Mouse (Mus musculus): ENCODE data around the gene Fpr-rs7.

Fpr-rs7 gene

DNA sequence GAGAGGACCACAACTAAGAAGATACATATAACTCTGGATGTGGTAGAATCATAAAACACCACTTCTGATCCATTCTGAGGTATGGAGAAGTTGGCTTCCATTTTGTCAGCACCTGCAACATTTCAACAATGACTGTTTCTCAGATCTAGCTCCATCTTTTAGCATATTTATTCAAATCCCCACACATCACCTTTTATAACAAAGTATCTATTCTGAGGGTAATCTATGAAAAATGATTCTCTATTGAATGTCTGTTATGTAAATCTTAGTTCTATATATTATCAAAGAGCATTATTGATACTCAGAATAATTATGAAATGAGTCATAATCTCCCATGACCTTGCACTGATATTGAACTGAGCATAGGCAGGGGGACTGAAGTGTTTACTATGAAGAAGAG is at the start of gene Fpr-rs7:
Gene Fpr-rs7 (minus strand): TSS at position 101 of the 400 bp plus-strand sequence.
- DNase-seq (ENCODE audit: low spot score): no peak

DNA sequence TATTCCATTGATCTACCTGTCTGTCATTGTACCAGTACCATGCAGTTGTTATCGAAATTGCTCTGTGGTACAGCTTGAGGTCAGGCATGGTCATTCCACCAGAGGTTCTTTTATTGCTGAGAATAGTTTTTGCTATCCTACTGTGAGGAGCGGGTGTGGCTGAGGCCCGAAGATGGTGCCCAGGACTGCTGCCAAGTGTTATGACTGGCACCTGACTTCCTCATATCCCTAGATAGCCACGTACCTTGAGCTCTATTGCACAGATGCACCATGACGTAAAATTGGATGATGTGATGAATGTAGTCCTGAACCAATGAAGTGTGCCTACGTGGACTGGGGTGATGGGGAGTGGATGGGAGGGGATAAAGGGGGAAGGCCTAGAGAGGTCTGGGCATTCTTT is 39.9 kb downstream of the Fpr-rs7 start:
- DNase-seq (ENCODE audit: low spot score): no peak

DNA sequence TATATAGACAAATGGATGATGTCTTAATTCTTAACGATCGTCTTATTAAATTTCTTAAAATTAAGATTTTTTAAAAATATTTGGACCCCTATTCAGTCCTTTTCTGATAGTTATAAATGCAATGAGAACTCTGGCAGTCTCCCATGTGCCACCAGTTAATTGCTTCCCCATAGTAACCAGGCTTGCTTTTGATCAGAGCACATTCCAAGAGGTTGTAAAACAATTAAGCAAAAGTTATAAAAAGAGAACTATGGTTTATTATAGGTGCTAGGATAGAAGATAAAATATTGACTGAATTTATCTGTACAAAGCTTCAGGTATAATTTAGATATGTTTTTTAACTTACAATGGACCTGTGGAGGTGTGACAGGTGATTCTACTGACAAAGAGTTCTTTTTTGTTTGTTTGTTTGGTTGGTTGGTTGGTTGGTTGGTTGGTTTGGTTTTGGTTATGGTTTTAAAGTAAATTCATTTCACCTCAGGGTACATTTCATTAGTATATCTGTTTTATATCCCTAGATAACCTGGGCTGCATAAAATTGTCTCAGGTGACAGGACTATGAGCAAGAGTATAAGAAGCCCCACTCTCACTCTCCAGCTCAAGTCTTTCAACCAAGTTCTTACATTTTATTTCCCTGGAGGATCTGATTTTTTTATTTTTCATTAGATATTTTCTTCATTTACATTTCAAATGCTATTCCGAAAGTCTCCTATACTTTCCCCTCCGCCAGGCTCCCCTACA is 42.2 kb downstream of the Fpr-rs7 start:
- DNase-seq (ENCODE audit: low spot score): no peak

Measured in c-Kit-positive CD71-positive TER-119-positive erythroid progenitor cells, embryonic 14.5 days (primary cell).